Comparison of ENCODE assay signal across 18 mouse cellular contexts in the genomic region with DNA sequence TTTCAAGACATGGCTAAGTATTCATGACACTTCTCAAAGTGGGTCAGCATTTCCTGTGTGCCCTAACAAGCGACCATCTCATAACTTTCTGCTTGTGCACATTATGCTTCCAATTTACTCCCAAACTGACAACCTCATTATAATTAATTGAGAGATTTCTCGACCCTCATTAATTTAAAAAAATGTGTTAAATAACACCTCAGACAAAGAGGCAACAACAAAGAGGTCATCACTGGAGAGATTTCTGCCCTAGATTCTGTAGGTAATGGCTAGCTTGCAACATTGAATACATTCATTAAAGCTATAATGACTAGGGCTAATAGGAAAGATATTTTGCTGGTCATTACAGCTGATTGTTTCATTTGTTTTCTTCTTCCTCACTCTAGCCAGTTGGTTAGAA.
"Had no signal": no experiment of that assay in that cellular context is flagged by ENCODE, and none has a peak within 500 bp of the region (broad histone marks: within the 10 kb centered on the region; RNA-seq: fewer than 3 reads in every experiment).

No protein-coding gene starts in this region.

- H3K4me1 ChIP-seq: liver, embryonic 15.5 days; megakaryocyte, embryonic 14.5 days; midbrain, embryonic 13.5 days; midbrain, embryonic 15.5 days; neural tube, embryonic 12.5 days had no signal

- H3K4me2 ChIP-seq: liver, embryonic 15.5 days; lung, embryonic 14.5 days; midbrain, embryonic 11.5 days; midbrain, embryonic 13.5 days; midbrain, embryonic 15.5 days; neural tube, embryonic 12.5 days had no signal

- DNase-seq: liver, postnatal 0 days; lung, embryonic 14.5 days; lung, postnatal 10 days; lung, postnatal 36 days; right cerebral cortex, adult 18-20 months; right cerebral cortex, postnatal 25 days; right cerebral cortex, postnatal 4 days; spleen, adult 18-20 months; thymus, adult 18-20 months; thymus, postnatal 14 days; thymus, postnatal 36 days had no signal

- H3K9me3 ChIP-seq: liver, embryonic 15.5 days; megakaryocyte, embryonic 14.5 days; midbrain, embryonic 13.5 days; midbrain, embryonic 15.5 days; neural tube, embryonic 12.5 days had no signal

- ATAC-seq: liver, postnatal 0 days; midbrain, embryonic 13.5 days; midbrain, embryonic 15.5 days had no signal

- H3K9ac ChIP-seq: liver, embryonic 15.5 days; liver, postnatal 0 days; lung, embryonic 14.5 days; midbrain, embryonic 13.5 days; midbrain, embryonic 15.5 days; neural tube, embryonic 12.5 days had no signal

- H3K4me3 ChIP-seq: liver, embryonic 15.5 days; megakaryocyte, embryonic 14.5 days; midbrain, embryonic 13.5 days; midbrain, embryonic 15.5 days; neural tube, embryonic 12.5 days had no signal

- H3K27me3 ChIP-seq: liver, embryonic 15.5 days; megakaryocyte, embryonic 14.5 days; midbrain, embryonic 13.5 days; midbrain, embryonic 15.5 days; neural tube, embryonic 12.5 days had no signal

- H3K27ac ChIP-seq: liver, embryonic 15.5 days; macrophage; midbrain, embryonic 13.5 days; midbrain, embryonic 15.5 days; neural tube, embryonic 12.5 days had no signal

- H3K36me3 ChIP-seq: liver, embryonic 15.5 days; midbrain, embryonic 13.5 days; midbrain, embryonic 15.5 days; neural tube, embryonic 12.5 days had no signal
